ENCODE assay signal across 17 mouse cellular contexts in the genomic region with DNA sequence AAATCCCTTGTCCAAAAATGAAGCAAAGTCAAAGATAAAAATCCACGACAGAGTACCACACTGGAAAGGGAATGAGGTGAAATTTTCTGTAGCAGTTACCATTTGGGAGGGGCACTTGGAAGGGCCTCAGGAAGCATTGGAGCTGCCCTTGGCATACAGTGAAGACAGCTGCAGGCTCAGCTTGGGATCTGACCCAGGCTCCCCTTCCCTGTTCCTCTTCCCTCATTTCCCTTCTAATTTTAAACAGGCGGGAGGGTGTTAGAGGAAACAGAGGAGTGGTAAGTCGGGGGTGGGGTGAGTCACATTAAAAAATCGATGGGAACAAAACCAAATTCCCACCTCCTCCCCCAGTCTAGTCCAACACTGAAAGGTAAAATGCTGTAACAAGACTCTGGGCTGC.
DNase-seq lines count a peak whose midpoint lies in the region; ATAC-seq lines count a peak whose summit lies in the region.
"Had no signal": no experiment of that assay in that cellular context is flagged by ENCODE, and none has a peak within 500 bp of the region (broad histone marks: within the 10 kb centered on the region; RNA-seq: fewer than 3 reads in every experiment).

No protein-coding gene starts in this region.

- H3K4me1 ChIP-seq in midbrain, embryonic 10.5 days, result peaks cover 28% of the 10 kb centered on the region
- H3K4me1 ChIP-seq: liver, embryonic 15.5 days had no signal

- peak; percentile 95 for ATAC-seq in cerebellum, adult (ENCODE audit: insufficient number of reproducible peaks, low FRiP score, low TSS enrichment)
- ATAC-seq: forebrain, postnatal 0 days; intestine, embryonic 16.5 days had no signal

- H3K9me3 ChIP-seq in midbrain, embryonic 10.5 days (replicated peaks), result no peaks in the 10 kb centered on the region
- H3K9me3 ChIP-seq: G1E; hindbrain, embryonic 10.5 days; liver, embryonic 15.5 days had no signal

- WGBS in midbrain, embryonic 10.5 days, result 68% methylated on average over 4 of the region's 4 CpGs

- H3K36me3 ChIP-seq in midbrain, embryonic 10.5 days, result no peaks in the 10 kb centered on the region
- H3K36me3 ChIP-seq: G1E; hindbrain, embryonic 10.5 days; liver, embryonic 15.5 days had no signal

- H3K27me3 ChIP-seq in midbrain, embryonic 10.5 days (ENCODE audit: low read depth, poor library complexity, severe bottlenecking), result no peaks in the 10 kb centered on the region
- H3K27me3 ChIP-seq: liver, embryonic 15.5 days had no signal

- H3K4me3 ChIP-seq in midbrain, embryonic 10.5 days, result no peak overlapping the region
- H3K4me3 ChIP-seq: hindbrain, embryonic 10.5 days; liver, embryonic 15.5 days had no signal

- DNase-seq in kidney, postnatal 14 days, result peak; percentile 16
- no peak for DNase-seq in kidney, adult 18-20 months
- DNase-seq in brain, adult 2 months (ENCODE audit: low read depth, low spot score), result peak; percentile 98
- peak; percentile 81 to 85 for DNase-seq in cerebellum, postnatal 14 days
- no peak for DNase-seq in layer of hippocampus, postnatal 36 days
- no peak for DNase-seq in layer of hippocampus, adult 11-12 months (ENCODE audit: low spot score)
- DNase-seq in midbrain, embryonic 10.5 days (ENCODE audit: low spot score), result no peak
- DNase-seq: adrenal gland, adult 2 months; embryo, embryonic 11 days; forebrain, postnatal 0 days; thymus, postnatal 25 days had no signal

- no peak overlapping the region for H3K27ac ChIP-seq in midbrain, embryonic 10.5 days (replicated peaks)
- H3K27ac ChIP-seq: hindbrain, embryonic 10.5 days; liver, embryonic 15.5 days; stomach, postnatal 0 days had no signal

Comparison
In these comparisons a context has a peak if more than half of its experiments do, and no peak if none do; other contexts are left out.
1. DNase-seq: peak in kidney, postnatal 14 days (single experiment), brain, adult 2 months (single experiment) and cerebellum, postnatal 14 days (2 of 2); none in kidney, adult 18-20 months (single experiment), layer of hippocampus, postnatal 36 days (0 of 2), layer of hippocampus, adult 11-12 months (single experiment) and midbrain, embryonic 10.5 days (single experiment).